Mouse (Mus musculus): ENCODE measurements around the gene Hoxc9. TPM values are rescaled to one million over a fixed set of nuclear protein-coding genes. Genes with fewer than 3 reads are reported as not detected.

Gene Hoxc9
- polyA plus RNA-seq, 1 experiment from 2014 or later = 0.49 TPM

MicroRNA genes within 50 kb of the gene (microRNA counts, 519-probe panel; counts per million panel counts)
- microRNA mmu-miR-615-3p (1,648 counts per million, percentile 19 among the panel's probes with 10 or more counts), microRNA mmu-miR-615-5p (35.7 counts per million)

Small RNA genes within 50 kb of the gene (microRNA-seq; reads per million reads assigned to microRNA genes)
- gene Mir196a-2 = 309 reads per million, percentile 62 among the genes with 10 or more reads in this experiment
- gene Mir615 = 907 reads per million, percentile 73 among the genes with 10 or more reads in this experiment

Other genes with a start within 250 kb of the Hoxc9 start
- gene Hoxc13, start 55.3 kb upstream of the Hoxc9 start, polyA plus RNA-seq (2015; fragmentation: Nextera tagmentation; extraction: Ambion mirVana) = not detected in 2 replicates
- gene Hoxc12, start 39.7 kb upstream of the Hoxc9 start, polyA plus RNA-seq (2015; fragmentation: Nextera tagmentation; extraction: Ambion mirVana) = not detected in 2 replicates
- 0.06 TPM in 1 of 2 replicates, not detected in the other for gene Hoxc11, start 22.0 kb upstream of the Hoxc9 start, polyA plus RNA-seq (2015; fragmentation: Nextera tagmentation; extraction: Ambion mirVana)
- 1.1 and 1.3 TPM in 2 replicates for gene Hoxc10, start 9.6 kb upstream of the Hoxc9 start, polyA plus RNA-seq (2015; fragmentation: Nextera tagmentation; extraction: Ambion mirVana)
- 6.8 and 7.2 TPM in 2 replicates for gene Hoxc5, start 9.0 kb upstream of the Hoxc9 start, polyA plus RNA-seq (2015; fragmentation: Nextera tagmentation; extraction: Ambion mirVana)
- 4.5 and 4.9 TPM in 2 replicates for gene Hoxc8, start 14.2 kb downstream of the Hoxc9 start, polyA plus RNA-seq (2015; fragmentation: Nextera tagmentation; extraction: Ambion mirVana)
- gene Hoxc6, start 21.8 kb downstream of the Hoxc9 start, polyA plus RNA-seq (2015; fragmentation: Nextera tagmentation; extraction: Ambion mirVana) = 3.2 and 4.0 TPM in 2 replicates
- 8.8 and 9.7 TPM in 2 replicates for gene Hoxc4, start 42.5 kb downstream of the Hoxc9 start, polyA plus RNA-seq (2015; fragmentation: Nextera tagmentation; extraction: Ambion mirVana)
- gene Smug1, start 190.7 kb downstream of the Hoxc9 start, polyA plus RNA-seq (2015; fragmentation: Nextera tagmentation; extraction: Ambion mirVana) = 20.2 and 22.1 TPM in 2 replicates

Measured in intestine, embryonic 16.5 days (tissue).